Mouse (Mus musculus): ENCODE results near the gene Ppfibp1. TPM values are rescaled to one million over a fixed set of nuclear protein-coding genes. Genes with fewer than 3 reads are reported as not detected.

Ppfibp1 gene
- polyA plus RNA-seq, 1 experiment from 2014 or later, result 84.8 TPM

GRCm38 (mm10) chr6:146972740-146973139 lies 84.5 kb downstream of the Ppfibp1 start:
- no peak overlapping the region for H3K4me2 ChIP-seq
- no peak overlapping the region for H3K27ac ChIP-seq (ENCODE audit: poor library complexity, severe bottlenecking)
- no peaks in the 10 kb centered on the region for H3K27me3 ChIP-seq (replicated peaks)
- ATAC-seq (ENCODE audit: insufficient number of reproducible peaks, low FRiP score), result no peak
- H3K36me3 ChIP-seq, result peaks cover 12% of the 10 kb centered on the region
- no peak overlapping the region for H3K4me3 ChIP-seq
- no peak overlapping the region for H3K9ac ChIP-seq
- no peaks in the 10 kb centered on the region for H3K9me3 ChIP-seq (replicated peaks)
- 17% methylated on average over 1 of the region's 1 CpGs for WGBS
- H3K4me1 ChIP-seq (replicated peaks), result peaks cover 34% of the 10 kb centered on the region

- no peak overlapping the region for H3K27ac ChIP-seq (ENCODE audit: poor library complexity, severe bottlenecking)
- no peak for ATAC-seq (ENCODE audit: insufficient number of reproducible peaks, low FRiP score)
Observed at GRCm38 (mm10) chr6:146973406-146973805, 85.1 kb downstream of the Ppfibp1 start.

GRCm38 (mm10) chr6:146973830-146974229 lies 85.5 kb downstream of the Ppfibp1 start:
- no peak overlapping the region for H3K9ac ChIP-seq
- peaks cover 12% of the 10 kb centered on the region for H3K36me3 ChIP-seq
- H3K27me3 ChIP-seq (replicated peaks), result no peaks in the 10 kb centered on the region
- H3K9me3 ChIP-seq (replicated peaks), result no peaks in the 10 kb centered on the region
- no peak overlapping the region for H3K4me3 ChIP-seq
- no peak overlapping the region for H3K27ac ChIP-seq (ENCODE audit: poor library complexity, severe bottlenecking)
- ATAC-seq (ENCODE audit: insufficient number of reproducible peaks, low FRiP score), result no peak
- peaks cover 34% of the 10 kb centered on the region for H3K4me1 ChIP-seq (replicated peaks)
- no peak overlapping the region for H3K4me2 ChIP-seq

More at GRCm38 (mm10) chr6:146973406-146973805, 85.1 kb downstream of the Ppfibp1 start:
- 75% methylated on average over 2 of the region's 2 CpGs for WGBS
- H3K9me3 ChIP-seq (replicated peaks), result no peaks in the 10 kb centered on the region
- no peaks in the 10 kb centered on the region for H3K27me3 ChIP-seq (replicated peaks)
- H3K9ac ChIP-seq, result no peak overlapping the region; the same call in 1 of the 2 replicates
- H3K36me3 ChIP-seq, result peaks cover 12% of the 10 kb centered on the region
- no peak overlapping the region for H3K4me2 ChIP-seq
- no peak overlapping the region for H3K4me3 ChIP-seq
- peaks cover 30% of the 10 kb centered on the region for H3K4me1 ChIP-seq (replicated peaks)

GRCm38 (mm10) chr6:146976446-146976845 lies 88.2 kb downstream of the Ppfibp1 start:
- no peak for ATAC-seq (ENCODE audit: insufficient number of reproducible peaks, low FRiP score)
- H3K36me3 ChIP-seq, result peaks cover 13% of the 10 kb centered on the region
- H3K9ac ChIP-seq, result no peak overlapping the region
- H3K4me3 ChIP-seq, result no peak overlapping the region
- no peaks in the 10 kb centered on the region for H3K9me3 ChIP-seq (replicated peaks)
- no peak overlapping the region for H3K4me2 ChIP-seq
- 0 out of 2 replicates have a peak overlapping the region, but pooled peaks have one; percentile 13 for H3K27ac ChIP-seq (ENCODE audit: poor library complexity, severe bottlenecking)
- 53% methylated on average over 8 of the region's 8 CpGs for WGBS
- H3K27me3 ChIP-seq (replicated peaks), result no peaks in the 10 kb centered on the region
- H3K4me1 ChIP-seq (replicated peaks), result peaks cover 52% of the 10 kb centered on the region

- Histone ChIP-seq H3K27ac (ENCODE audit: poor library complexity, severe bottlenecking) (peak overlapping the region; percentile 89; the same call in 1 of the 2 replicates), H3K27me3 (replicated peaks) (no peaks in the 10 kb centered on the region), H3K36me3 (peaks cover 25% of the 10 kb centered on the region), H3K9me3 (replicated peaks) (no peaks in the 10 kb centered on the region), H3K4me1 (replicated peaks) (peaks cover 49% of the 10 kb centered on the region), H3K4me2 (no peak overlapping the region), H3K4me3 (no peak overlapping the region), H3K9ac (no peak overlapping the region)
- 53% methylated on average over 5 of the region's 5 CpGs for WGBS
- no peak for ATAC-seq (ENCODE audit: insufficient number of reproducible peaks, low FRiP score)
Observed at GRCm38 (mm10) chr6:146978691-146979114, 90.4 kb downstream of the Ppfibp1 start.

- H3K4me2 ChIP-seq, result peak overlapping the region; percentile 10; the same call in 1 of the 2 replicates
Observed at GRCm38 (mm10) chr6:146979115-146979744, 90.9 kb downstream of the Ppfibp1 start.

GRCm38 (mm10) chr6:146979953-146980352 lies 91.7 kb downstream of the Ppfibp1 start:
- Histone ChIP-seq H3K4me3 (no peak overlapping the region), H3K27ac (ENCODE audit: poor library complexity, severe bottlenecking) (peak overlapping the region; percentile 89), H3K9ac (no peak overlapping the region), H3K36me3 (peaks cover 25% of the 10 kb centered on the region), H3K9me3 (replicated peaks) (no peaks in the 10 kb centered on the region), H3K4me1 (replicated peaks) (peaks cover 55% of the 10 kb centered on the region), H3K4me2 (peak overlapping the region; percentile 10; the same call in 1 of the 2 replicates), H3K27me3 (replicated peaks) (no peaks in the 10 kb centered on the region)
- 25% methylated on average over 3 of the region's 3 CpGs for WGBS
- ATAC-seq (ENCODE audit: insufficient number of reproducible peaks, low FRiP score), result 0 out of 2 replicates have a peak, but pooled peaks have one; percentile 41

More at GRCm38 (mm10) chr6:146979115-146979744, 90.9 kb downstream of the Ppfibp1 start:
- no peak for ATAC-seq (ENCODE audit: insufficient number of reproducible peaks, low FRiP score)
- H3K4me3 ChIP-seq, result no peak overlapping the region
- H3K36me3 ChIP-seq, result peaks cover 25% of the 10 kb centered on the region
- H3K9ac ChIP-seq, result no peak overlapping the region
- WGBS, result 63% methylated on average over 1 of the region's 1 CpGs
- H3K4me1 ChIP-seq (replicated peaks), result peaks cover 51% of the 10 kb centered on the region
- no peaks in the 10 kb centered on the region for H3K9me3 ChIP-seq (replicated peaks)
- peak overlapping the region; percentile 89 for H3K27ac ChIP-seq (ENCODE audit: poor library complexity, severe bottlenecking)
- H3K27me3 ChIP-seq (replicated peaks), result no peaks in the 10 kb centered on the region

GRCm38 (mm10) chr6:146981249-146981835 lies 93.1 kb downstream of the Ppfibp1 start:
- ATAC-seq (ENCODE audit: insufficient number of reproducible peaks, low FRiP score), result no peak
- Histone ChIP-seq H3K9me3 (replicated peaks) (no peaks in the 10 kb centered on the region), H3K4me2 (no peak overlapping the region), H3K36me3 (peaks cover 25% of the 10 kb centered on the region), H3K27me3 (replicated peaks) (no peaks in the 10 kb centered on the region), H3K9ac (no peak overlapping the region), H3K4me3 (no peak overlapping the region), H3K4me1 (replicated peaks) (peaks cover 60% of the 10 kb centered on the region), H3K27ac (ENCODE audit: poor library complexity, severe bottlenecking) (no peak overlapping the region)
- WGBS, result 71% methylated on average over 1 of the region's 1 CpGs

- Histone ChIP-seq H3K9ac (no peak overlapping the region), H3K27ac (ENCODE audit: poor library complexity, severe bottlenecking) (no peak overlapping the region)
- WGBS, result 34% methylated on average over 3 of the region's 3 CpGs
Observed at GRCm38 (mm10) chr6:146984569-146984968, 96.3 kb downstream of the Ppfibp1 start.

GRCm38 (mm10) chr6:146994236-146994635 lies 105.9 kb downstream of the Ppfibp1 start:
- H3K4me3 ChIP-seq, result no peak overlapping the region
- H3K27me3 ChIP-seq (replicated peaks), result no peaks in the 10 kb centered on the region
- H3K27ac ChIP-seq (ENCODE audit: poor library complexity, severe bottlenecking), result no peak overlapping the region
- no peaks in the 10 kb centered on the region for H3K9me3 ChIP-seq (replicated peaks)
- no peak overlapping the region for H3K4me2 ChIP-seq
- H3K36me3 ChIP-seq, result peaks cover 50% of the 10 kb centered on the region
- WGBS, result 44% methylated on average over 5 of the region's 5 CpGs
- H3K9ac ChIP-seq, result no peak overlapping the region
- H3K4me1 ChIP-seq (replicated peaks), result peaks cover 27% of the 10 kb centered on the region
- ATAC-seq (ENCODE audit: insufficient number of reproducible peaks, low FRiP score), result no peak

More at GRCm38 (mm10) chr6:146984569-146984968, 96.3 kb downstream of the Ppfibp1 start:
- Histone ChIP-seq H3K4me1 (replicated peaks) (peaks cover 56% of the 10 kb centered on the region), H3K9me3 (replicated peaks) (no peaks in the 10 kb centered on the region), H3K27me3 (replicated peaks) (no peaks in the 10 kb centered on the region), H3K36me3 (peaks cover 13% of the 10 kb centered on the region; the same call in 1 of the 2 replicates), H3K4me3 (no peak overlapping the region), H3K4me2 (no peak overlapping the region)
- ATAC-seq (ENCODE audit: insufficient number of reproducible peaks, low FRiP score), result peak; percentile 78

GRCm38 (mm10) chr6:146995391-146995790 lies 107.1 kb downstream of the Ppfibp1 start:
- Histone ChIP-seq H3K4me2 (no peak overlapping the region), H3K27ac (ENCODE audit: poor library complexity, severe bottlenecking) (no peak overlapping the region), H3K9ac (no peak overlapping the region), H3K36me3 (peaks cover 59% of the 10 kb centered on the region), H3K4me1 (replicated peaks) (peaks cover 21% of the 10 kb centered on the region), H3K9me3 (replicated peaks) (no peaks in the 10 kb centered on the region), H3K4me3 (no peak overlapping the region), H3K27me3 (replicated peaks) (no peaks in the 10 kb centered on the region)
- WGBS, result 74% methylated on average over 2 of the region's 2 CpGs
- ATAC-seq (ENCODE audit: insufficient number of reproducible peaks, low FRiP score), result no peak

All from heart, embryonic 12.5 days (tissue).